Mouse (Mus musculus): ENCODE results near the gene Fuca1.

DNA sequence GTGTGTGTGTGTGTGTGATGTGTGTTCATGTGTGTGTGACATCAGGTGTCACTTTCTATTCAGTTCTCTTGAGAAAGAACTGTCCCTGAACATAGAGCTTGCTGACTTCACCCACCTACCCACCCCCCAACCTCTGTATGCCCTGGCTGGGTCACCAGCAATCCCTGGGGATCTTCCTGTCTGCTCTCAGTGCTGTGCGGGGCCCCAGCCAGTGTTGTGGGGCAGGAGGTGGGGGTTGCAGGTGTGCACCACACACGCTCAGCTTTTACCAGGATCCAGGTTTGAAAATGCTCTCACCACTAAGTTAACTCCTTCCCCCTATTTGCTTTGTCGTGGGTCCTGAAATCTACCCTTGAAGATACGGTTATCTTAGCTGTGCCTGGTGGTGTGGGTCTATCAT is 34.4 kb upstream of the Fuca1 start:
- TF ChIP-seq MAX (IDR thresholded peaks at IDR 0.05; ENCODE audit: low read depth), result no peak
- no peak for TF ChIP-seq CEBPB (IDR thresholded peaks at IDR 0.05; ENCODE audit: insufficient read depth, poor library complexity, severe bottlenecking)
- no peak for TF ChIP-seq MYOD1 (IDR thresholded peaks at IDR 0.05; ENCODE audit: control insufficient read depth in 1 of 3, insufficient read length in 2 of 3, low read depth in 2 of 3)
- no peak for TF ChIP-seq TCF3 (IDR thresholded peaks at IDR 0.05; ENCODE audit: insufficient read length, low read depth)
- TF ChIP-seq E2F4 (IDR thresholded peaks at IDR 0.05; ENCODE audit: insufficient read depth), result no peak
- no peak for TF ChIP-seq USF1 (IDR thresholded peaks at IDR 0.05; ENCODE audit: low read depth)
- no peak for TF ChIP-seq TCF12 (IDR thresholded peaks at IDR 0.05; ENCODE audit: insufficient read depth, poor library complexity, severe bottlenecking)
- TF ChIP-seq POLR2A (IDR thresholded peaks at IDR 0.05; ENCODE audit: insufficient read length, low read depth), result no peak

Data from myocyte (in vitro differentiated cells).